Mouse (Mus musculus): Measurements from ENCODE around the gene Aspa.

DNA sequence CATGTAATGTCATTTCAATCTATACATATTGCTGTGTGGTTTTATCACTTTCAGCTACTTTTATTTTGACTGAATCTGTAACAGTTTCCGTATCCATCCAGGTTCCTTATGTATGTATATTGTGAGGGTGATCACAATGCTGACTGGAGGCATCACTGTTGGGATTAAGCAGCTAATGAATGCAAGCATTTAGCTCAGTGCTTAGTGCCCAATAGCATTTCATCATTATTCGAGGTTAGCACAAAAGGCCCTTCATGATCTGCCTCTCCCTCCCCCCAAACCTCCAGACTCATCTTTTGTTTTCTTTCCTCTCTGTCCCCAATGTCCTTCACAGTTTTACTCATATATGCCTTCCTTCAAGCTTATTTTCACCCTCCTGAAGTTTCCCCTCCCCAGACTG is 26.3 kb downstream of the Aspa start:
- no peak for TF ChIP-seq CTCF (IDR thresholded peaks at IDR 0.05; ENCODE audit: low read depth)
- no peak for TF ChIP-seq EP300 (IDR thresholded peaks at IDR 0.05; ENCODE audit: low read depth)

Data from liver, postnatal 0 days (tissue).